Mouse (Mus musculus) MEL (cell line): ENCODE results near the gene Vmn2r59. TPM values are rescaled to one million over a fixed set of nuclear protein-coding genes. Genes with fewer than 3 reads are reported as not detected.
"Not testable (repeated sequence)": the region's sequence is repeated elsewhere in the genome, so short reads cannot be mapped to it uniquely, and the experiment has no call there.

Source experiments
- DNase-seq: peaks from one replicate; pipeline ENCODE4 v3.0.0; 2011; ENCODE audit warnings: low read depth, low spot score
- H3K27ac ChIP-seq: 2 replicates; pipeline ENCODE4 v1.5.1; 2012; ENCODE audit warnings: low read depth, mild to moderate bottlenecking, control low read depth, low read length, moderate library complexity; ENCODE audit not compliant: control insufficient read depth
- H3K27me3 ChIP-seq, 2 experiments: fragments of 150-350 bp in 1 of 2; sonication (generic) in 1 of 2; 2 replicates each; pipeline ENCODE4 v1.6.1; 2012; ENCODE audit warnings: low read length in 2 of 2, mild to moderate bottlenecking in 2 of 2, improper control_type of control experiment in 1 of 2, moderate library complexity in 1 of 2; ENCODE audit not compliant: insufficient read depth in 2 of 2, control insufficient read depth in 1 of 2
- H3K36me3 ChIP-seq, 2 experiments: 2 replicates each; pipeline ENCODE4 v1.6.1; 2012 to 2014; ENCODE audit warnings: low read length in 2 of 2, improper control_type of control experiment in 1 of 2, inconsistent platforms in 1 of 2, mild to moderate bottlenecking in 1 of 2; ENCODE audit not compliant: insufficient read depth in 2 of 2, control insufficient read depth in 1 of 2
- H3K4me1 ChIP-seq, 2 experiments: fragments of 150-350 bp in 1 of 2; sonication (generic) in 1 of 2; 2 replicates each; pipeline ENCODE4 v1.6.1; 2012; ENCODE audit warnings: low read length in 2 of 2, improper control_type of control experiment in 1 of 2, mild to moderate bottlenecking in 1 of 2; ENCODE audit not compliant: insufficient read depth in 2 of 2, control insufficient read depth in 1 of 2
- H3K4me3 ChIP-seq, 2 experiments: fragments of 150-350 bp in 1 of 2; sonication (generic) in 1 of 2; 2 replicates each; pipeline ENCODE4 v1.5.1; 2012; ENCODE audit warnings: low read depth in 2 of 2, low read length in 2 of 2, mild to moderate bottlenecking in 2 of 2, moderate library complexity in 2 of 2, control low read depth in 1 of 2, improper control_type of control experiment in 1 of 2; ENCODE audit not compliant: control insufficient read depth in 1 of 2, insufficient read depth in 1 of 2
- H3K79me2 ChIP-seq: 2 replicates; pipeline ENCODE4 v1.6.1; 2012; ENCODE audit warnings: mild to moderate bottlenecking, low read length, moderate library complexity; ENCODE audit not compliant: control insufficient read depth, poor library complexity, insufficient read depth
- H3K9ac ChIP-seq: 2 replicates; pipeline ENCODE4 v1.6.1; 2012; ENCODE audit warnings: low read depth, mild to moderate bottlenecking, control low read depth, low read length, moderate library complexity; ENCODE audit not compliant: control insufficient read depth, poor library complexity, severe bottlenecking
- H3K9me3 ChIP-seq: fragments of 150-350 bp; sonication (generic); replicated peaks from 2 replicates; pipeline ENCODE4 v1.6.1; 2012; ENCODE audit warnings: mild to moderate bottlenecking, low read length, improper control_type of control experiment, moderate library complexity; ENCODE audit not compliant: insufficient read depth
- CHD1 ChIP-seq: IDR thresholded peaks from 2 replicates; pipeline ENCODE4 v1.6.1; 2012; ENCODE audit warnings: low read depth, mild to moderate bottlenecking, inconsistent platforms, low read length, improper control_type of control experiment
- CHD2 ChIP-seq: IDR thresholded peaks from 2 replicates; pipeline ENCODE4 v1.6.1; 2011; ENCODE audit warnings: low read length, improper control_type of control experiment
- ETS1 ChIP-seq: IDR thresholded peaks from 2 replicates; pipeline ENCODE4 v1.6.1; 2012; ENCODE audit warnings: low read depth, mild to moderate bottlenecking, inconsistent platforms, low read length, improper control_type of control experiment, moderate library complexity
- GABPA ChIP-seq: IDR thresholded peaks from 2 replicates; pipeline ENCODE4 v1.6.1; 2012; ENCODE audit warnings: low read depth, mild to moderate bottlenecking, inconsistent platforms, low read length, improper control_type of control experiment, moderate library complexity
- JUND ChIP-seq: IDR thresholded peaks from 2 replicates; pipeline ENCODE4 v1.6.1; 2011; ENCODE audit warnings: low read depth, mild to moderate bottlenecking, improper control_type of control experiment, low read length
- KAT2A ChIP-seq: conservative IDR thresholded peaks from 2 replicates; pipeline ENCODE4 v1.6.1; 2012; ENCODE audit warnings: low read depth, low read length, improper control_type of control experiment, inconsistent platforms
- MAFK ChIP-seq: IDR thresholded peaks from 2 replicates; pipeline ENCODE4 v1.6.1; 2011; ENCODE audit warnings: low read depth, mild to moderate bottlenecking, low read length, improper control_type of control experiment, borderline replicate concordance
- MAZ ChIP-seq: IDR thresholded peaks from 2 replicates; pipeline ENCODE4 v1.6.1; 2012; ENCODE audit warnings: low read depth, mild to moderate bottlenecking, inconsistent platforms, low read length, improper control_type of control experiment
- MYC ChIP-seq: IDR thresholded peaks from 2 replicates; pipeline ENCODE4 v1.6.1; 2011; ENCODE audit warnings: low read depth, mild to moderate bottlenecking, low read length, improper control_type of control experiment, moderate library complexity
- NELFE ChIP-seq: IDR thresholded peaks from 2 replicates; pipeline ENCODE4 v1.6.1; 2011; ENCODE audit warnings: low read depth, low read length, improper control_type of control experiment
- POLR2A ChIP-seq, 2 experiments: IDR thresholded peaks; 2 replicates each; pipeline ENCODE4 v1.6.1; 2011 to 2012; ENCODE audit warnings: low read length in 2 of 2, mild to moderate bottlenecking in 2 of 2, control low read depth in 1 of 2, improper control_type of control experiment in 1 of 2, low read depth in 1 of 2, moderate library complexity in 1 of 2; ENCODE audit not compliant: control insufficient read depth in 1 of 2, insufficient read depth in 1 of 2, poor library complexity in 1 of 2
- POLR2AphosphoS5 ChIP-seq: IDR thresholded peaks from 2 replicates; pipeline ENCODE4 v1.6.1; 2012; ENCODE audit warnings: low read depth, borderline replicate concordance, mild to moderate bottlenecking, inconsistent platforms, low read length, moderate library complexity, mixed read lengths
- RAD21 ChIP-seq: IDR thresholded peaks from 2 replicates; pipeline ENCODE4 v1.6.1; 2011; ENCODE audit warnings: mild to moderate bottlenecking, low read depth, low read length, improper control_type of control experiment
- SMC3 ChIP-seq: IDR thresholded peaks from 2 replicates; pipeline ENCODE4 v1.6.1; 2011; ENCODE audit warnings: low read depth, low read length, improper control_type of control experiment
- TBP ChIP-seq: IDR thresholded peaks from 2 replicates; pipeline ENCODE4 v1.8.0; 2011; ENCODE audit warnings: low read depth, low read length, improper control_type of control experiment
- USF1 ChIP-seq: IDR thresholded peaks from 2 replicates; pipeline ENCODE4 v1.6.1; 2014; ENCODE audit warnings: low read depth, mild to moderate bottlenecking, inconsistent platforms, low read length, improper control_type of control experiment, moderate library complexity
- ZC3H11A ChIP-seq: IDR thresholded peaks from 2 replicates; pipeline ENCODE4 v1.6.1; 2012; ENCODE audit warnings: low read depth, mild to moderate bottlenecking, inconsistent platforms, low read length, improper control_type of control experiment
- polyA plus RNA-seq, 2 experiments: library from polyadenylated mRNA; stranded (reverse) in 1 of 2; unstranded in 1 of 2; fragments of >175 nt in 1 of 2; fragments of >200 nt in 1 of 2; gene quantifications; 2 replicates each; pipeline versions ENCODE4 v1.2.1 to v1.2.4; 2012; ENCODE audit warnings: low replicate concordance in 2 of 2, low read depth in 1 of 2; ENCODE audit not compliant: insufficient read length in 2 of 2, insufficient read depth in 1 of 2, missing spikeins in 1 of 2
- total RNA-seq: library from RNA; depleted of rRNA; stranded (reverse); fragments of 300-350 nt; gene quantifications from 2 replicates; pipeline ENCODE4 v1.2.3, GENCODE M21; 2012; rRNA removed

Vmn2r59 gene
- total RNA-seq = not detected in 2 replicates
- polyA plus RNA-seq = under 1 TPM in 1 of 2 experiments, not detected in 1; under 0.01 TPM

GRCm38 (mm10) chr7:42058923-42059322 lies at the start of gene Vmn2r59:
Gene Vmn2r59 (minus strand): TSS chr7:42059023.
- H3K4me1 ChIP-seq = no peaks in the 10 kb centered on the region
- H3K27me3 ChIP-seq = no peaks in the 10 kb centered on the region
- no peak within 1 kb of the TSS for H3K4me3 ChIP-seq
- no peak within 1 kb of the TSS for H3K9ac ChIP-seq
- H3K79me2 ChIP-seq = no peaks in the 10 kb centered on the region
- no peaks in the 10 kb centered on the region for H3K36me3 ChIP-seq
- no peak within 1 kb of the TSS for H3K27ac ChIP-seq
- DNase-seq = no peak
- no peaks in the 10 kb centered on the region for H3K9me3 ChIP-seq
- TF ChIP-seq GABPA = no peak
- TF ChIP-seq USF1 = no peak
- no peak for TF ChIP-seq POLR2AphosphoS5
- no peak for TF ChIP-seq RAD21
- TF ChIP-seq NELFE = no peak
- no peak for TF ChIP-seq MAFK
- no peak for TF ChIP-seq JUND
- no peak for TF ChIP-seq MYC
- TF ChIP-seq ZC3H11A = no peak
- no peak for TF ChIP-seq CHD1

DNA sequence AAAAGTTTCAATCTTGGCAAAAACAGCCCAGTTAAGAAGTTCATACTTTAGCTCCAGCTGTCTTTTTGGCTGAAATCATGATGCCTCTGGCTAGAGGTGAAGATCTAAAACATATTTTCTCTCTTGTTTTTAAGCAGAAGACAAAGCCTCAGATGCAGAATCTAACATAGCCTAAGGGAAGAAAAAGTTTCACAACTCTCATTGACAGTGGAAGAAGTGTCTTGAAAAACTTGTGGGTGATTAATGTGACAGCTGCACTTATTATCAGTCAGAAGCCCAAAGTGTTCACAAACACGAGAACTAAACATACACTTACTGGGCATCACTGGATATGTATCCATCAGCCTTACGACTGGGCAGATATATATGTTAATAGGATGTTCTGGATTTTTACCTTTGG lies 48.6 kb upstream of the Vmn2r59 start, which contains the start of gene Vmn2r60:
Vmn2r60 (plus strand) TSS at position 301 of the 400 bp plus-strand sequence.
- H3K9me3 ChIP-seq = no peaks in the 10 kb centered on the region
- TF ChIP-seq GABPA = no peak
- no peak for TF ChIP-seq SMC3
- no peak for TF ChIP-seq JUND
- TF ChIP-seq TBP = no peak
- TF ChIP-seq KAT2A = no peak
- no peak for TF ChIP-seq POLR2A (IDR thresholded peaks at IDR 0.05; ENCODE audit: control insufficient read depth in 1 of 2, insufficient read depth in 1 of 2, low read depth in 1 of 2, low read length in 2 of 2, poor library complexity in 1 of 2)
- no peak for TF ChIP-seq MAZ
- no peak for TF ChIP-seq ETS1
- TF ChIP-seq CHD2 = no peak
- TF ChIP-seq CHD1 = no peak
- no peak for TF ChIP-seq MAFK
- TF ChIP-seq RAD21 = no peak
- TF ChIP-seq POLR2AphosphoS5 = no peak
- no peaks in the 10 kb centered on the region for H3K79me2 ChIP-seq
- no peaks in the 10 kb centered on the region for H3K4me1 ChIP-seq
- H3K4me3 ChIP-seq = no peak within 1 kb of the TSS
- H3K36me3 ChIP-seq = no peaks in the 10 kb centered on the region
- H3K27me3 ChIP-seq = no peaks in the 10 kb centered on the region
- H3K27ac ChIP-seq = no peak within 1 kb of the TSS
- H3K9ac ChIP-seq = no peak within 1 kb of the TSS
- DNase-seq = no peak

- H3K9ac ChIP-seq, H3K27me3 ChIP-seq, H3K79me2 ChIP-seq, H3K36me3 ChIP-seq, H3K27ac ChIP-seq, DNase-seq, H3K4me3 ChIP-seq, H3K9me3 ChIP-seq, H3K4me1 ChIP-seq: not testable (repeated sequence)
Measured at GRCm38 (mm10) chr7:42107061-42107460, 48.2 kb upstream of the Vmn2r59 start.

Other genes with a start within 250 kb of the Vmn2r59 start
- gene Vmn2r58, start 186.3 kb downstream of the Vmn2r59 start, total RNA-seq = not detected in 2 replicates
- gene Vmn2r58, start 186.3 kb downstream of the Vmn2r59 start, polyA plus RNA-seq = not detected
- under 0.01 and 0.03 TPM in 2 replicates for gene Vmn2r60, start 48.7 kb upstream of the Vmn2r59 start, total RNA-seq
- gene Vmn2r60, start 48.7 kb upstream of the Vmn2r59 start, polyA plus RNA-seq = under 1 TPM in 1 of 2 experiments, not detected in 1; 0.01 TPM
- not detected in 2 replicates for gene Vmn2r61, start 201.0 kb upstream of the Vmn2r59 start, total RNA-seq
- not detected for gene Vmn2r61, start 201.0 kb upstream of the Vmn2r59 start, polyA plus RNA-seq